Mouse (Mus musculus) retina, embryonic 14.5 days (tissue): Measurements from ENCODE around the gene Hnrnpc.
"Not testable (repeated sequence)": the region's sequence is repeated elsewhere in the genome, so short reads cannot be mapped to it uniquely, and the experiment has no call there.

ENCODE experiments used
- DNase-seq: peaks from one replicate; pipeline ENCODE4 v3.0.0-alpha.2; 2015; ENCODE audit warnings: low spot score

The Hnrnpc gene

DNA sequence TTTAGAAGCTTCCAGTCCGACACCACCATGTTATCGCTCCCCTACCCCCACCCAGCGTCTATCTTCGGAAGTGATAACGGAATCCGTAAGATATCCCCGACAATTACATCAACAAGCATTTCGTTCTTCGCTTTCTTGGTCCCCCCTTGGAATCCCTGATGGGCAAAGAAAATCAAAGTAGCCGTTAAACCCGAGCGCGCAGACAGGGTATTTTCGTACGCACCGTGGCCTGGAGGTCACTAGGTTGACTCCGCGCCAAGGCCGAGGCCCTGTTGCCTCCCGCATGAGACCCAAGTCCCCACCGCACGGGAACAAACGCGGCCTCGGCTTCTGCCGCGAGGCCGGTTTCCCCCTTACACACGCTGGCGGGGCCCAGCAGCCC lies 363 bp downstream of the Hnrnpc start:
- DNase-seq: no peak

GRCm38 (mm10) chr14:52101285-52102157 lies 2.3 kb downstream of the Hnrnpc start:
- no peak for DNase-seq

GRCm38 (mm10) chr14:52100170-52100960 lies 3.5 kb downstream of the Hnrnpc start:
- DNase-seq: no peak

DNA sequence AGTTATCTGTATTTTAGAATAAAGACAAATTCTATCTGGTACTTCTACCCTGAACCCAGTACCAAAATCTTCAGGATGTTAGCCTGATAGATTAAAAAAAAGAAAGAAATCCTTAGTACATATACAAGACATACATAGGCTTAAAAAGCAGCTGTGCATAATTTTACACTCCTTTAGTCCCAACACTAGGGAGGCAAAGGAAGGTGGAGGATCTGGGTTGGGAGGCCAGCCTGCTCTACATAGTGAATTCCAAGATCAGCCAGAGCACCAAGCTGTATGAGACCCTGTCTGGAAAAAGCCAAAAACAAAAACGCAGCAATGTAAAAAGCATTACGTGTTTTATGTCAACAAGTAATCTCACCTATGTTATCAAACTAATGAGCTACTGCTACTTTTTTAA lies 4.3 kb downstream of the Hnrnpc start:
- no peak for DNase-seq

DNA sequence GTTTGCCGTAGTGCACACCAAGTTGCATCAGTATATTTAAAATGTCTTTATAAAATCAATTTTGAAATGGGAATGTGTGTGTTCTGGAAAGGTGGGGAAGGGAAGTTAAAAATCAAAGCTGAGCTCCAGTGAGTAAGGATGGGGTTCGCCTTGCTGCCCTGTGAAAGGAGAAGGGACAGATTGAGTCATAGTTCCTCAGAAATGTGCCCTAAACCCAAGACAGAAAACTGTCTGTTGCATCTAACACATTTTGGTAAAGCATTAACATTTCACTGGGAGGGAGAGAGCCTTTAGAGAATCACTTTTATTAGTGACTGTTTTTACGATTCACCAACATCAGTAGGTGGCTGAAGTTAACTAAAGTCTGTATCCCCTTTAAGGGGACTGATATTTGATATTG lies 5.4 kb downstream of the Hnrnpc start:
- not testable (repeated sequence) for DNase-seq

DNA sequence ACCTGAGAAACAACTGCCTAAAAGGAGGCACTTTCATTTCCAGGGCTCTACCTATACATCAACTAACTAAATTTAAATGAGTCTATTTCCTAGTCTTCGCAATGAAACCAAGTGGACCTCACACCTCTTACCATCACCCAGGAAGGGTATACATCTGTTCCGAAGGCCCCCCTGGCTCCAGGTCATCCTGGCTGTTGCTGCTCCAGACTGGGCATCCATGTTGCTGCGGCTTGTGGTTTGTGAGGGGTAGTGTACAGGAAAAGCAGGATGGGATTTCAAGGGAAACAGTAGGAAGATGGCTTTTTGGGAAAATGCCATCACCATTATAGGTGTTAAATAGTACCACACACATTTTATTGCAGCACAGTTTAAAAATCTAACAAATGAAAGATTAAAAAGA lies 6.6 kb downstream of the Hnrnpc start:
- not testable (repeated sequence) for DNase-seq

GRCm38 (mm10) chr14:52094533-52094932 lies 9.3 kb downstream of the Hnrnpc start:
- DNase-seq: no peak

DNA sequence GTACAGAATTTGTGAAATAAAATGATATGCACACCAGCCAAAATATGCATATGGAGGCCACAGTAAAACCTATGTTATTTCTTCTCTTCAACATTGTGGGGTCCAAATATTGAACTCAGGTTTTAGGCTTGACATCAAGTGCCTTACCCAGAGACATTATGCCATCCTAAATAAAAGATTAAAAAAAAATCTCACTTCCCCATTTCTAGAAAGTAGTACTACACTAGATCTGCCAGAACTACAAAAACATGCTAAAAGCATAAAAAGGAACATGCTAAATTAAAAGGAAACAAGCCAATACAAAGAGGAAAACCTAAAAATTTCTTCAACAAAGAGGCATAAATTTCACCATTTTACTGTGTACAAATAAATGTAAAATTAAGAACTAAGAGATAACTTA lies 20.7 kb downstream of the Hnrnpc start:
- no peak for DNase-seq

GRCm38 (mm10) chr14:52071599-52072137 lies 32.2 kb downstream of the Hnrnpc start:
- DNase-seq: no peak

DNA sequence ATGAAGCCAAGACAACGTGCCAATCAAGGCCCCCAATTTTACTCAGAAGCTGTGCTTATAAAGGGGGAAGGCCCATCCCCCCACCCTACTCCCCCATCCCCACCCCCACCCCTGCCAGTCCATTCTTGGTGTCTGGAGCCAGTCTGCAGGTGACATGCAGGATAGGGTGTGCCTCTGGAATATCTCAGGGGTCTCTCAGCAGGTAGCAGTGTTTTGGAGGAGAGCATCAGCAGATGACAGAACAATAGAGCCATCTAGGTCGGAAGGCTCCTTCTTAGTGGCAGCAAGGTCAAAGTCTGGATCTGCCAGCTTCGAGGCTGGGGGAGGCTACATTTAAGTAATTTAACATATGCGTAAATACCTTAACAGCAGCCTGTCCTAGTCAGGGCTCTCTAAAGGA lies 37.7 kb downstream of the Hnrnpc start:
- no peak for DNase-seq

DNA sequence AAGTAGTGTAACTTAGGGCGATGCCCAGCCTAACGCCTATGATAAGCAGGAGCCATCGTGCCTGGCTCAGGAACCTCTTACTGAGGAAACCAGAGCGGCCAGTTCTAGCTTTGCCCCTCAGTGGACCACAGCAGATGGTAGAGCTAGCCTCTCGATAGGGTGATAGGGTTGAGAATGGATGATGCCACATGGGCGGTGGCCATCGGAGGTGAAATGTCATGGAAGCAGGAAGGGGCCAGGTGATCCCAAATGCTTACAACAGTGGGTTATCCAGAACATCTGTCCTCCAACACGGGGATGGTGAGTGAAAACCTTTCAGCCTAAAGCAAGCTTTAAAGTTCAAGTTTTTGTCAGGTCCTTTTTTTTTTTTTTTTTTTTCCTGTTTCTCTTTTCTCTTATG lies 42.0 kb downstream of the Hnrnpc start:
- DNase-seq: no peak

GRCm38 (mm10) chr14:52060800-52061199 lies 43.0 kb downstream of the Hnrnpc start:
- DNase-seq: no peak

- no peak for DNase-seq
These were observed 43.8 kb downstream of the Hnrnpc start for GRCm38 (mm10) chr14:52059982-52060381.

DNA sequence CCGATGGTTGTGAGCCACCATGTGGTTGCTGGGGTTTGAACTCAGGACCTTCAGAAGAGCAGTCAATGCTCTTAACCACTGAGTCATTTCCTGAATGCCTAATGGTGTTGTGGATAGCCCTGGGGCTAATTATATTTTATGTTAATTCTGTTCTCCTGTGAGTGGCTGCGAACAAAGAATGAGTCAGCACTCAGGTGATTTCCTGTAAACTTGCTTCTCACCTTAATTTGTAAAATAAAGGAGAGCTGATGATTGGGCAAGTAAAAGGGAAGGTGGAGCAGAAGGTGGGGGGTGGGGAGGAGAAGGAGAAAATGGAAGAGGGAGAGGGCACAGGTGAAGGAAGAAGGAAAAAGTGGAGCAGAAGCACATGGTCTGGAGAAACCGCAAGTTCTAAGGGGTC lies 51.1 kb downstream of the Hnrnpc start:
- not testable (repeated sequence) for DNase-seq

GRCm38 (mm10) chr14:52045966-52046565 lies 57.8 kb downstream of the Hnrnpc start:
- DNase-seq: no peak

DNA sequence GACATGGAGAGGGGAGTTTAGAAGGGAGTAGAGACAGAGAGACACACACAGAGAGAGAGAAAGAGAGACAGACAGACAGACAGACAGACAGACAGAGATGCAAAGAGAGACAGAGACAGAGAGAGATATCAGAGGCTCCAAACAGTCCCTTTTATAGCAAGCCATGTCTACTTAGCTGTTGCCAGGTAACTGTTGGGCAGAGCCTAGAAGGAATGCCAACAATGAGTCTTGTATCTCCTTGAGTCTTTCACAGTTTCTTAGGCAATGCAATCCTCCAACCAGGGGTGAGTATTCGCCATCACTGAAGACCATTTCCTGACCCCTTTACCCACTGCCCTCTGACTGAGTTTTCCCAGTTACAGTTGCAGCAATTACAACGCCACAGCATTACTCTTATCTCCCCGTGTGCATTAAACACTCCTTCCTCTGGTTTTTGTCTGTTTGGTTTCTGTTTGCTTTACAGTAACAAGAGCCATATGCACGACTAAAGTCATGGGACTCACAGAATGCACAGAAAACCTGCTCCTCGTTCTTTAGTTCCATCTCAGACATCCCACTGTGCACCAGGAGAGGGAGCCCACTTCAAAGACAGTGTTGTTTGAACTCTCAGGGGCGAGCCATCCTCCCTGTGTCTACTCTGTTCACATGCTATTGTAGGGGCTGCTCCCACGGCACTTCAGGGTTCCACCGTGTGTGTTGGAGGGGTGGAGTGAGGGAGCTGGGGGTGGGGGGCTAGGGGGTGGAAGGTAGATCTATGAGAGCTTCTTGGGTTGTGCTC lies 58.7 kb downstream of the Hnrnpc start:
- peak; percentile 74 for DNase-seq

GRCm38 (mm10) chr14:52043446-52043845 lies 60.4 kb downstream of the Hnrnpc start:
- no peak for DNase-seq

DNA sequence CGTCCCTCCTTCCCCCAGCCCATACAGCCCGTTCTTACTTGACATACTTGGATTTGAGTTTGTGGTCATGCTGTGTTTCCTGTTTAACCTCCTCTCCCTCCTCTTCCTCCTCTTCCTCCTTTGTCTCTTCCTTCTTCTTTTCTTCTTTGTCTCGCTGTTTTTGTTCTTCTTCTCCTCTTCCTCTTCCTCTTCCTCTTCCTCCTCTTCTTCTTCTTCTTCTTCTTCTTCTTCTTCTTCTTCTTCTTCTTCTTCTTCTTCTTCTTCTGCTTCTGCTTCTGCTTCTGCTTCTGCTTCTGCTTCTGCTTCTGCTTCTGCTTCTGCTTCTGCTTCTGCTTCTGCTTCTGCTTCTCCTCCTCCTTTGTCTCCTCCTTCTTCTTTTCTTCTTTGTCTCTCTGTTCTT lies 61.5 kb downstream of the Hnrnpc start, which contains the start of gene Olfr221:
Gene Olfr221, minus strand, starts transcription at position 101 of the 400 bp plus-strand sequence.
- DNase-seq: not testable (repeated sequence)

DNA sequence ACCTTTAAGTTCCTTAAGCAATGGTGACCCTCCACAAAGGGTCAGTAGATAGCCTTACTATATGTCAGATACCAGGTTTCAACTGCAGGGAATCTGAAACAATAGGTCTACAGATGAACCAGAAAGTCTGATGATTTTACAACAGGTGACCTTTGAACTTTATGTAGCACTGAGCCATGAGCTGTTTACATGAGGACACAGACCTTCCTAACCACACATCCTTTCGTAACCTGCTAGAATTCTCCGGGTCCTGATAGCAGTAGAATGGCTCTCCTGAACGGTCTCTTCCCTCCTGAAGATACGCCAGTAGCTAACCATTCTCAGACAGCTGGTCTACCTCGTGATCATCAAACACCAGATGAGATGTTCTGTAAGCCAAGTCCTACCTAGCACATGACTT lies 64.5 kb downstream of the Hnrnpc start:
- no peak for DNase-seq

- DNase-seq: no peak
These were observed 67.9 kb downstream of the Hnrnpc start for GRCm38 (mm10) chr14:52035926-52036325.

DNA sequence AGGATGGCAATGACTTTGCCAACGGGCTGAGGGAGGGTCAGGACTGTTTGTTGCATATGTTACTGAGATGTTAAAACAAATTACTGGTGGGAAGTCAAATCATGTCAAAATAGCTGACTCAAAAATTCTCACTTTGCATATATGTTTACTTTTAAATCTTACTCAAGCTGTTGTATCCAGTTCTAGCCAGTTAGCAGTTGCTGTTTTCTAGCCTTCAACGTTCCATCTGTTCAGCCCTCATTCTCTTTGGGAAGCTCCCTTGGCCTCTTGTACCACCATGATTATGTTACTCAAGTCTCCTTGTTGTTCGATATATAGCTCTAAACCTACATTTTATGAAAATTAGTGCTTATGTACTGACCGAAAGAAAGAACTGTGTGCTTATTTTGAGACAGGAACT lies 77.5 kb downstream of the Hnrnpc start:
- DNase-seq: no peak

- DNase-seq: no peak
These were observed 79.7 kb downstream of the Hnrnpc start for GRCm38 (mm10) chr14:52024133-52024532.
